Mouse (Mus musculus) hematopoietic stem cell, adult 5-6 weeks (primary cell): ENCODE measurements around the gene Fen1. TPM values are rescaled to one million over a fixed set of nuclear protein-coding genes. Genes with fewer than 3 reads are reported as not detected.

Source experiments
- ATAC-seq, 2 experiments: fragments of 125-278 bp in 1 of 2; replicated peaks in 1 of 2; 2 replicates each; pipeline ENCODE4 v1.8.0; 2016 to 2017; ENCODE audit warnings: inconsistent platforms in 2 of 2, mild to moderate bottlenecking in 2 of 2, moderate number of reproducible peaks in 2 of 2, low read depth in 1 of 2, moderate TSS enrichment in 1 of 2; ENCODE audit not compliant: low FRiP score in 2 of 2, poor library complexity in 2 of 2, severe bottlenecking in 2 of 2, insufficient read depth in 1 of 2, low TSS enrichment in 1 of 2
- total RNA-seq: library from RNA; stranded (forward); fragments of 172-1452, 232-1000 nt; gene quantifications from 2 replicates; pipeline ENCODE4 v1.2.3, GENCODE M21; 2017

Gene Fen1
- 85.9 and 90.2 TPM in 2 replicates for total RNA-seq

DNA sequence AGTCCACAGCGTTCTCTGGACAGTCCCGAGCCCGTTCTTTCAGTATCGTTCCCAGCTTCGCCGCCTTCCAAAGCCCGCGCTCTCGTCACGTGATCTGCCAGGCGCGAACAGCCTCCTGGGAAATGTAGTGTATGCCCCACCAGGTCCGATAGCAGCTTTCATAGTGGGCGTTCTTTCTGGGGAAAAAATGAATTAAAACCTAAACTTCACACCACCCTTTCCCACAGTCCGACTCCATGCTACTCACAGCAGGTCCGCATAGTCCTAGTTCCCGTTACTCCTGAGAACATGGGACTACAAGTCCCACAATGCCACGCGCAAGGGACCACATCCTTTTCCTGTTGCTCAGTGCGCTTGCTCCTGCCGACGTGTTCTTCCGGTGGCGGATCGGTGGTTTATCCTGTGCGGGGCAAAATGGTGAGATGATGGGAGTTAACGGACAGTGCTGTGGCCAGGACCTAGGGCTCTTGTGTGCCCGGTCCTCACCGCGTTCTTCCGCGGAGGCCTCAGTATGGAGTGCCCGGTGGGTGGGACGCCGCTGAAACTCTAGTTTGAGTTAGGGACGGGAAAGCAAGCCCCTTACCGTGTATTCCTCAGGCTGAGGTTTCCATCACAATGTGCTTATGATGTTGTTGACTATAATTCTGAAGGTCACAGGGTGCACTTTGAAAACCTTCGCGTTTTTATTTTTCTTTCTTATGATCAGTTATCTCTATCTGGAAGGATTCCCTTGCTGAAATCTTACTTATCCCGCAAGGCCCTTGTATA, at the start of gene Fen1, which contains the start of gene Tmem258:
Gene Fen1, minus strand, starts transcription at position 322 of the 768 bp plus-strand sequence.
Gene Tmem258, plus strand, starts transcription at position 167 of the 768 bp plus-strand sequence.
- peak; percentile 90 to 96 for ATAC-seq

DNA sequence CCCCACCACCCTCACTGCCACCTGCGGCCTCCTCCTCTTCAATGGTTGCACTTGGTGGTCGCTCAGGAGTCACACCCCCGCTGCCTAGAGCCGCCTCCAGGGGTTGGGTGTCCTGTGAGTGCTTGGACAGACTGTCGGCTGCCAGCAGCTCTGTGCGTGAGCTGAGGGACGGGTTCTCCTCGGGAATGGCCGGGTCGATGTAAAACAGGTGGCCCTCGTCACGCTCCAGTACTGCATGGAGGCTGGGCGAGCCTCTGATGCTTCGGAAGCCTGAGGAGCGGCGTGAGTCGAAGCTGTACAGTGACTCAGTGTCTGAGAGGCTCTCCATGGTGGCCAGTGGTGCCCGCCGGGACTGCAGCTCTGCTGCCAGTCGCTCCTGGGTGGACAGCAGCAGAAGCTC, 44.2 kb upstream of the Fen1 start:
- no peak for ATAC-seq

DNA sequence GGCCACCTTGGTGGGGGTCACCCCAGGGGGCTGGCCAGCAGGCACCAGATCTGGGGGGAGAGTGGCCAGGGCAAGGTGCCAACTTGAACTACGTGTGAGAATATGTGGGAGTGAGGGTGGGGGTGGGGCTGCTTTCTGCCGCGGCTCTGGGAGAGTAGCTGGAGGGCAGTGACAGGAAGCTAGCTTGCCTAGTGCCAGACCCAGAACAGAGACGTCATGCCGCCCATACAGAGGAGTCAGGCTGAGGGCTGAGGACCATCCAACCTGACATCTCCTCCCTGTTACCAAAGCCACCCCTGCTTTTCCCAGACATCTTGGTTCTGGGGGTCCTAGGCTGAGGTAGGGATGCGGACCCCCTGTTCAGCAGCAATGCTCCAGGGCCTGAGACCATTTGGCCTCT, 43.2 kb upstream of the Fen1 start:
- ATAC-seq, result no peak

DNA sequence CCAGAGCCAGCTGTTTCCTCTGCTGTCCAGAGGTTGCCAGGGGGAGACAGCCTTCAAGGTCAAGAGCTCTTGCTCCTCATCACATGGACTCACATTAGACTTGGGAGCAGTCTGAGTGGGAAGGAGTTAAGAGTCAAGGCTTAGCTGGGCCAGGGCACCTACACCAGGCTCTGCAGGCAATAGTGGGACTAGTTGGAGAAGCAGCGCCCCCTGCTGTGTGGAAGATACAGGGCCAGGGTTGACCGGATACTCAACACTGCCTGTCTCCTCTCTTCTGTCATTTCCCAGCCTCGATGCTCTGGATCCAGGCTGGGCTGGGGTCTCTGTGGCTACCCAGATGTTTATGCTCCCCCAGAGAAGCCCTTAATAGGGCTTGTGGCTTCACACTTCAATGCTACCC, 40.2 kb upstream of the Fen1 start:
- ATAC-seq, result peak; percentile 29 to 30; a peak in 1 of 4 replicates

DNA sequence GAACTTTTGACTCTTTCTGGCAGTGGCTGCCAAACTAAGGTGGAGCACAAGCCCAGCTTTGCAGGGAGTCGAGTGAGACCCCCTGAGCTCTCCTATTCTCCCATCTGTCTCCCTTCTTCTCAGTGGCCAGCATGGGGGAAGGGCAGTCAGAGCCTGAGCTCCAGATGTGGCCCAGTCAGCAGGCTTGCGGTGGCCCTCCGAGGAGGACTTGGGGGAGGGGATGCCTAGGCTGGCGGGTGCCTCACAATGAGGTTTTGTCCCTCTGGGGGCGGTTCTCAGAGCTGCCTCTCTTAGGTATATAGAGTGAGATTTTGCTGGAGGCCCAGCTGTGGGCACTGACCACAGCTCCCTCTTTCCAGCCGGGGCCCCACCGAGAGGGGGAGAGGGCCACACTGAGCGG, 38.9 kb upstream of the Fen1 start:
- no peak for ATAC-seq

DNA sequence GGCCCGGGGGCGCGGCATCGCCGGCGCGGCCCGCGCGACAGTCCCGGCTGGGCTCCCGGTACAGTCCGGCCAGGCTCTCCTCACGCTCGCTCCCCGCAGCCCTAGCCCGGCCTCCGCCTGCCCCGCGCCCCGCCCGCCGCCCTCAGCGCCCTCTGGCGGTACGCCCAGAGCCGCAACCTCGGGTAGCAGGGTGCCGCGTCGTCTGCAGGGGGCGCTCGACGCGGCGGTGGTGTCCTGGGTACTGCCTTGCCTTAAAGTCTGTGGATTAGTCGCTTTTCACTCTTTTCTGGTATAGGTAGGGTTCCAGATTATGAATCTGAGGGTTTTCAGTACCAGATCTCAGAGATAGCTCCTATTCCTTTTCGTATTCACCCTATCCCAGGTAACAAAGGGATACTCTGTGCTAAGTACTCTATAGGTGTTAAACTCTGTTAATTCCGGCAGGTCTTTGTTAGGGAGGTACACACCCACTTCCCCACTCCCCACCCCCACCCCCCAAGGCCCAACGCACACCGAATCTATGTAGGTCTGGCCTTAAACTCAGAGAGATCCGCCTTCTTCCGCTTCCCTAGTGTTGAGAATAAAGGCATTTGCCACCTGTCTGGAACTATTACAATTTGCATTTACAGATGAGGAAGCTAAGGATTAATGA, 36.8 kb upstream of the Fen1 start, which contains the start of gene Myrf:
Gene Myrf, minus strand, starts transcription at position 95 of the 652 bp plus-strand sequence.
- peak; percentile 44 to 62; a peak in 1 of 4 replicates for ATAC-seq

DNA sequence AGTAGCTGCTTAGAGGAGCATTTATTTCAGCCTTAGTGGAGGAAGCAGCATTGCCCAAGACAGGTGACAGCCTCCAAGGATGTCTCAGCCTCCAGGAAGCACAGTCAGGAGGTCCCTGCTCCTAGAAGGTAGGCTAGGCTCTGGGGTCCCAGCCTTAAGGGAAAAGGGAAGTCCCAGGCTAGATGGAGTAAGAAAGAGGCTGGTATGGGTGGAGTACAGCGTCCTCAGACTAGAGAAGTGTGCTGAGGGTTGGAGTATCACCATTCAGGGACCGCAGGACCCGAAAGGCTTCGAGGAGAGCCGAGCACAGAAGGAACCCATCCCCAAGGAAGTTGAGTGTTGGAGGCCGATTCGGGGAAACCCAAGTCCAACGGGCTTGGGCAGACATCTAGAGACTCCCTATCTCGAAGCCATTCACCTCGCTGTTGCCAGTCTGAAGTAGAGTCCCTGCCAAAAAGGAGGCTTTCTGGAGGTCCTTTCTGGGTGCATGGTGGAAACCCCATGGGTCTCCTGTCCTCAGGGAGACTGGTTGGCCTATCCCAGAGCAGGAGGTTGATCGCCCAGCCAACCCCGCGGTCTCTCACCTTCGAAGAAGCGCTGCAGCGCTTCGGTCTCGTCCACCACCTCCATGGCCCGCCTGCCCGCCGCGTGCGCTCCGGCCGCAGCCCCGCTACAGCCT, 36.1 kb upstream of the Fen1 start:
- ATAC-seq, result peak; percentile 17 to 34; a peak in 2 of 4 replicates

DNA sequence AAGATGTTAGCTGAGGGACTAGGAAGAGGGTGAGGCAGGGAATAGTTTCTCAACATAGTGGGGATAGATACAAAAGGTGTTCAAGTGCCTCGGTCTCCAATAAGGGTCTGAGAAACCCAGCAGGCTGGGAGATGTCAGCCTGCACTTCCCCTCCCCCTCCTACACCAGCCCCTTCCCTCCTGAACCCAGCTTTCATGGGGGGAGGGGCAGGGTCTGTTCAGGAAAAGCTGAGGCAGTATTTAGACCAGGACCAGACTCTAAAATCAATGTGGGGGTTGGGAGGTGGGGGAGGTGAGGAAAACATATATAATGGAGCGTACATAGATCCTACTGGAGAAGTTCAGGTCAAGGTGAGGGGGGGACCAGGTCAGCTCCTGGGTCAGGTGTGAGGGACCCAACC, 35.5 kb upstream of the Fen1 start:
- no peak for ATAC-seq

DNA sequence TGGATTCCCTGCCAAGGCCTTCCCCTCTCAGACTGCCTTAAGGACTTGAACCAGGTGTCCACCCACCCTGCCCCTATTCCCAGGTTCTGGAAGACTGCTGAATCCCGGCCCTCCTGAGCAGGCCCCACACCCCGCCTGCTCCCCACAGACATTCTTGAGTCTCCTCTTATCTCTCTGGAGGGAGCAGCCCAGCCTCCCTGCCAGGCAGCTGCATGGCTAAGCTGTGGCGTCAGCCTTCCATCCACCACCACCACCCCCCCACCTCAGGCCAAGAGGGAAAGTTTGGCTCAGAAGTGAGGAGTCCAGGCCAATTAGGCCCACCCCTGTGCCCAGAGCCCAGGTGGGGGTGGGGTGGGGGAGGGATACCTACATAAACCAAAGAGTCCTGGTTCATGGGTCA, 34.5 kb upstream of the Fen1 start:
- no peak for ATAC-seq

DNA sequence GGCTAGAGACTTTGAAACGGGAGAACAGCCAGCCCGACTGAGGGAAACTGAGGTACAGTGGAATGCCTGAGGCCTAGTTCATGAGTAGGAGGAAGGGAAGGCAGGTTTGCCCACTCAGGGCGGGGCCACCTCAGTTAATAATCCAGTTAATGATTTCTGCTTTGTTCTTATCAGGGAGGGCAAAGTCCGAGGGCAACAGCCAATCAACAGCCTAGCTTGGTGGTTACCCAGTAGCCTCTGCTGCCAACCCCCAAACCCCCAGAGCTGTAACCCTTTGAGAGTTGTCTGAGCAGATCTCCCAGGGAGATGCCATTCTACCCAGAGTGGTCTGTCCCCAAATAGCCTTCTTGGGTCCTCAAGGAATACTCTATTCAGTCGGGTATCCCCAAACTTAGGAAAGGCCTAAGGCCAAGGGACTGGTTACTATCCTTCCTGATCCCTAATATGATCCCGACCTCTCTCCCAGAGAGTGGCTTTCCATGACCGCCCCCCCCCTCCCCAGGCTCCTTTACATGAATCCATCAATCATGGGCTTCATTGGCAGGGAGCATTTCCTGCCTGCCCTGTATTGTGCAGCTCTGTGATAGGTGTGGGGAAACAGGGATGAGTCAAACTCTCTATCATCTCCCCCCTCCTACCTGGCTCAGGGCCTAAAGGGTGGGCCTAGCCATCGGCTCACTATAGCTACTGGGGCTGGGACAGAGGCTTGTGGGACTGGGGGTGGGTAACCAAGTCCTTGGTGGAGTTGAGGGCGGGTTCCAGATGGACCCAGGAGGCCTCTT, 32.0 kb upstream of the Fen1 start:
- no peak for ATAC-seq

DNA sequence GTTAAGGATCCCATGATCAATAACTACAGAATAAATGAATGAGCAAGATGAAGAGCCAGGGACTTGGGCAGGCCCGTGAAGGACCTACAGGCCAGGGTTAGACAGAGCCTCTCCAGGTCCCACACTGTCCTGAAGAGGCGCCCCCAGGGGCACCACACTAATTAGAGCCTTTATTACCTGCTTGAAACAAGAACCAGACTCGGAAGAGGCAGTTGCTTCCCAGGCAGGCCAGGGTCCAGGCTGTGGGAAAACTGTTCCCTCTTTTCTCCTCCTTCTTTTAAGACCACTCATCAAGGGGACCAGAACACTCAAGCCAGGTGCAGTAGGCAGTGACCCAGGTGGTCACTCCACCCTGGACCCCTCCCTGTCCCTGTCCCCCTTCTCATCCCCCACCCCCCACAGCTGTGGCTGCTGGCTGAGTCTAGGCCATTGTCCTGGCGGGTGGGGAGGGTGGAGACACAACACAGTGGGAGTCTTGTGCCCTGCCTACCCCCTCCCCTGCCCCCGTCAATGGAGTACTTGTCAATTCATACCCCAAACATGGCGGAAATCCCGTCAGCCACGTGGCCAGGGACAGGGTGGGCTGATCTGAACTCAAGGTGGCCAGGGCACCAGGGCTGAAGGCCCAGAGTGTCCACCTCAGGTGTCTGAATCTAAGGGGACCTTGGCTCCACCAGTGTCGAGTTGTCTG, 28.5 kb upstream of the Fen1 start:
- no peak for ATAC-seq

DNA sequence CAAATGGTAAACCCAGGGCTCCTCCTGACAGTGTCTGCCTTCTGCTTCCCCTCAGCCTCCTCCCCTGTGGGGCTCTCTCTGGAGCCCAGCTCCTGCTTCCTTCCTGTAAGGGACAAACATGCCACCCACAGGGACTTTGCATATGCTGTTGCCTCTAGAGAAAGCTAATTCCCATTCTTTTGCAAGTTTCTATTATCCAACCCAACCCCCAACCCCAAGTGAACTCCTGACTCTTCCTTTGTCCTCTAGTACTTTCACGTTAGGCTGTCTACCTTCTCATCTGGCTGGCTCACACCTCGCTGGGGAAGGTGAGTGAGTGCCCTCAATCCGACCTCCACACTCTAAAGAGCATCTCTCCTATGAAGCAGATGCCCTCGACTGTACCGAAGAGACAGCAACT, 27.9 kb upstream of the Fen1 start:
- no peak for ATAC-seq

DNA sequence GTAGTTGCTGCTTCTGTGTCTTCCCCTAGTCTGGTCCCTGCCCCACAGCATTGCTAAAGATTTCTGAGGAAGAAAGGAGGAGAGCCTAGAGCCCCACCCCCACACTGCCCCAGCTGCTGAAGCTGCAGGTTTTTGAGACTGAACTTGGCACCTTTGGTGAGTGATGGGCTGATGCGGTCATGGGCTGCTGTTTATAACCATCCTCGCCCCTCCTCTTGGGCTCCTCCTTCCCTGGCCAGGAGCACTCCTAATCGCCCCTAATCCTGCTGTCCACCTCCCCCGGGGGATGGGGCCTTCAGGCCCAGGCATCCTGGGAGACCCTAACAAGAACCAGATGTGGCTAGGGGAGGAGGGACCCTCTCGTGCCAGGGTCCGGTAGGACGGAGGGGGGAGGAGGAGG, 27.0 kb upstream of the Fen1 start:
- no peak for ATAC-seq

DNA sequence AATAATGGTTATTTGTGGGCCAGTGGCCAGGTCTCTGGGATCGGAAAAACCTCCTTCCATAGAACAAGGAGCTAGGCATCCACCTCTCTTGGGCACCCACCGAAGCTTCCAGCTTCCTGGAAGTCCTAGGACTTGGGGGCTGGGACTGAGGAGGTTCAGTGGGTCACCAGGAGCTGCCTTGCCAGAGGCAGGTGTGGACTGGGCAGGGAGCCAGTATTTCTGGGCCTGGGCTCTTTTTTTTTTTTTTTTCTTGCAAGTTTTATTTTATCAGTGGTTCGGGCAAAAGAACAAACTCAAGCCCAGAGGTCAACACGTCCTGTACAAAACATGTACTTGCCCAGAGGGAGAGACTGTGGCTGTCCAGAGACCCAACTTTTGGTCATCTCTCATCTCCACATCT, 21.8 kb upstream of the Fen1 start:
- no peak for ATAC-seq

DNA sequence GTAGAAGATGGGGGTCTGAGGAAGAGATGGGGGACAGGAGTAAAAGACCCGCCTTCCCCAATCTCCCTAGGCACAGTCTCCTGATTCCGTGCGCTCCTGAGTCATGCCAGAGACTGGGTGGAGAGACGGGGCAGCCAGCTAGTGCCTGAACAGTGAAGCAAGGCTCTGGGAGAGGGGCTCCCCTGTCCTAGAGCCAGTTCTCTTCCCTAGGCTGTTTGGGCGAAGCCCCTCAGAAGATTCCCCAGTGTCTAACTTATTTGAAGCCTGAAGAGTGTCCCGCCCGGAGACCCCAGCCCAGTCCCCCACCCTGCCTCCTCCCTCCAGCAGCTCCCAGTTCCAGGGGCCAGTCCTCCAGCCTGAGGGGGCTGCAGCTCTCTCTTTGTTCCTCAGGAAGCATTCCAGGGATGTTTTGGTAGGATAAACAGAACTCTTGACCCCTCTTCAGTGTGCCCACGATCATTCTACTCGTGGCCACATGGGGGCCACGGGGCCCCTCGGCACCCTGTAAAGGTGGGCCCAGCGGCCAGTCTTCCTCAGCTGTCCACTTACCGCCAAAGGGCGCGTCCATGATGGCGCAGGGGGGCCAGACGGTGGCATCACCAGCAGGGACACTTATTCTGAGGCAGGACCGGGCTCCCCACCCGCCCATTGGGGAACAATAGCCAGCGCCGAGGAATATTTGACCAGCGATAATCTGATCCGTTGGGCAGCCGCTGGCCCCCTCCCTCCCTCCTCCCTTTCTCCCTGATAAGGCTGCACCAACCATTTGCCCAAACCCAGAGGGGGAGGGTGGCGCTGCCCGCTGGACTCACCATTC, 20.9 kb upstream of the Fen1 start:
- ATAC-seq, result no peak

DNA sequence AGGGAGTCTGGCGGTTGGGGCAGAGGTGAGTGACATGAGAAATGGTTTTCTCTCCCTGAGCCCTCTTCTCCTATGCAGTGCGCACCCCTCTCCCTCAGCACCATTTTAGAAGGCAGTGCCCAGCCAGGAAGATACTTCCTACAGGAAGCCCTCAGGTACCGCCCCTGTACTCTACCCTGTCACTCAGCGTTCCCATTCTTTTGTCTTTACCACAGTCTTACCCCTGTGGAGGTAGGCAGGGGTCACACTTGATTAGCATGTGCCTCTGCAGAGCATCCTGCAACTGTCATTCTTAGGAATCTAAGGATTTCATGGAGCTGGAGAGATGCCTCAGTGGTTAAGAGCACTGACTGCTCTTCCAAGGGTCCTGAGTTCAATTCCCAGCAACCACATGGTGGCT, 19.6 kb upstream of the Fen1 start:
- ATAC-seq, result no peak
